Mouse (Mus musculus): ENCODE measurements around the gene 4921504E06Rik. TPM values are rescaled to one million over a fixed set of nuclear protein-coding genes. Genes with fewer than 3 reads are reported as not detected.
A peak's percentile ranks its signal among the peaks of the same experiment; 100 is the strongest.

The 4921504E06Rik gene
- polyA plus RNA-seq, 1 experiment from 2014 or later: not detected

DNA sequence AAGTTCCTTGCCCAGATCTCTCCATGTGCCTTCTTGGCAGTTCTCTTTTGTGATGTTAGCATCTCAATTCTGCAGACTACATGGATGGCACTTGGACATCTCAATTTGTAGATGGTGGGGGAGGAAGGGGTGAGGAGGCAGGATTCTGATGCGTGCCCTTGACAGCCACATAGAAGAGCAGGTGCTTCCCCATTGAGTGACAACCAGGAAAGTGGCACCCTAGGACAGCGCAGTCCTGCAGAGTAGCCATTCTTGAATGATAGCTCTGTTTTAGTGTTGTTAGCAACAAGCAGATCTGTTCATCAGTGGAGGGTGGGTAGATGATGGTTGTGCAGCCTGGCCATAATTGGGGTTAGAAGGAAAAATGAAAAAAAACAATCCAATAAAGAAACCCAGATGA is 33.1 kb downstream of the 4921504E06Rik start:
- H3K9me3 ChIP-seq (ENCODE audit: control insufficient read depth, low read length): no peaks in the 10 kb centered on the region
- H3K9ac ChIP-seq (replicated peaks; ENCODE audit: low read depth, low read length): no peak overlapping the region
- no peak overlapping the region for H3K4me2 ChIP-seq (ENCODE audit: low read depth, low read length)
- H3K4me3 ChIP-seq (ENCODE audit: low read depth, low read length): no peak overlapping the region
- WGBS: 86% methylated on average over 2 of the region's 2 CpGs
- no peaks in the 10 kb centered on the region for H3K4me1 ChIP-seq (ENCODE audit: control insufficient read depth, insufficient read depth, low read length)
- no peak overlapping the region for H3K27ac ChIP-seq (ENCODE audit: low read depth, low read length)
- no peak for ATAC-seq (ENCODE audit: low read depth)
- no peaks in the 10 kb centered on the region for H3K27me3 ChIP-seq (ENCODE audit: control insufficient read depth, insufficient read depth, low read length)
- no peaks in the 10 kb centered on the region for H3K36me3 ChIP-seq (ENCODE audit: control insufficient read depth, insufficient read depth, low read length)

DNA sequence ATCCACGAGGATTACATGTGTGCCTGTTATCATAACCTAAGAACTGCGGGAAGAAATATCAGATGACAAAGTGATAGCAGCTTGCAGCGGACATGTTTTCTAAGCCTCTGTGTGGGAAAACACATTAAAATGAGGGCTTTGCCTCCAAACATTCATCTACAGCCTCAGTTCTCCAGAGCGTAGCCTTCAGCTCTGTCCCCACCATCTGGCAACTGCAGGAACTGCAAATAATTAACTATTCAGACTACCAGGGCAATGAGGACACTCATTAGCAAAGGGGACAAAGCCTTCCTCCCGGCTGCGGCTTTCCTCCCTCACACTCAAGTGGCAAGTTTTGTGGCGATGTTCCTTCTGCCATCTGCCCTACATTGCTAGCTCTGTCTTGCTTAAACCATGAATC is 33.9 kb downstream of the 4921504E06Rik start:
- Histone ChIP-seq H3K4me2 (ENCODE audit: low read depth, low read length) (no peak overlapping the region), H3K27me3 (ENCODE audit: control insufficient read depth, insufficient read depth, low read length) (no peaks in the 10 kb centered on the region), H3K4me3 (ENCODE audit: low read depth, low read length) (no peak overlapping the region), H3K36me3 (ENCODE audit: control insufficient read depth, insufficient read depth, low read length) (no peaks in the 10 kb centered on the region), H3K9ac (replicated peaks; ENCODE audit: low read depth, low read length) (no peak overlapping the region), H3K27ac (ENCODE audit: low read depth, low read length) (no peak overlapping the region), H3K9me3 (ENCODE audit: control insufficient read depth, low read length) (no peaks in the 10 kb centered on the region), H3K4me1 (ENCODE audit: control insufficient read depth, insufficient read depth, low read length) (no peaks in the 10 kb centered on the region)
- WGBS: 9% methylated on average over 7 of the region's 7 CpGs
- ATAC-seq (ENCODE audit: low read depth): peak; percentile 88

DNA sequence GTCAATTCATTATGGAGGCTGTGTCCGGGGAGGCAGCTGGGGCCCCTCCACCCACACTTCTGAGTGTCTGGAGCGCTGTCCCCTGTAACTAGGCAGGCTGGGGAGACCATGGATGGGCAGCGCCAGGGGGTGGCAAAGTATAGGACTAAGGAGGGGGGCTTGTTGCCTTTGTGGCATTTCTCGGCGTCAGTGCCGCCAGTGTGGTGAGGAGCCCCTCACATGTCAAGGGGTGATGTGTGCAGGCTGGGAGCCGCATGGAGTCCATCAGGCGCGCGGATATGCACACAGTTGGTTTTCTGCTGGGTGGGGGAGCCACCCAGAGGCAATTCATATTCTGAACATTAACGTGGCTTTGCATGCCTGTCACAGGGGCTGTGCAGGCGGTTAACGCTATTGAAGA is 35.8 kb downstream of the 4921504E06Rik start:
- WGBS: 25% methylated on average over 13 of the region's 13 CpGs
- peak; percentile 16; the same call in 1 of the 2 replicates for ATAC-seq (ENCODE audit: low read depth)
- Histone ChIP-seq H3K36me3 (ENCODE audit: control insufficient read depth, insufficient read depth, low read length) (no peaks in the 10 kb centered on the region), H3K9ac (replicated peaks; ENCODE audit: low read depth, low read length) (no peak overlapping the region), H3K9me3 (ENCODE audit: control insufficient read depth, low read length) (no peaks in the 10 kb centered on the region), H3K4me1 (ENCODE audit: control insufficient read depth, insufficient read depth, low read length) (no peaks in the 10 kb centered on the region), H3K27ac (ENCODE audit: low read depth, low read length) (no peak overlapping the region), H3K4me2 (ENCODE audit: low read depth, low read length) (peak overlapping the region; percentile 32; the same call in 1 of the 2 replicates), H3K27me3 (ENCODE audit: control insufficient read depth, insufficient read depth, low read length) (no peaks in the 10 kb centered on the region), H3K4me3 (ENCODE audit: low read depth, low read length) (no peak overlapping the region)

DNA sequence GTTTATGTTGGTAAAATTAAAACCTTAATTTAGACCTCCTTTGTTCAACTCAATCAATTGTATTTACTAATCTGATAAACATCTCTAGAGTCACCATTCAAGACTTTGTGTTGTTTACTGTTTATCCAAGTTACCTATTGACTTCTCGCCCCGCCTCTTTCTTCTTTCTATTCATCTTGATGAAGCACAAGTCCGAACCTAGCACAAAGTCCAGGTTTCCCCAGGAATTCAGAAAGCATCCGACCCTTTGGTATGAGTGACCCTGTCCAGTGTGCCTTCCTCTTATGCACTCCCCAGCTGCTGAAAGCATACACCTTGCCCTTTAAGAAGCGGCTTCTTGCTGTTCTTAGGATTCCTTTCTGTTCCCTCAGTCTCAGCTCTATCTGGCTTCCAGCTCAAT is 41.3 kb downstream of the 4921504E06Rik start:
- no peak for ATAC-seq (ENCODE audit: low read depth)
- no peaks in the 10 kb centered on the region for H3K27me3 ChIP-seq (ENCODE audit: control insufficient read depth, insufficient read depth, low read length)
- no peak overlapping the region for H3K27ac ChIP-seq (ENCODE audit: low read depth, low read length)
- 81% methylated on average over 5 of the region's 5 CpGs for WGBS
- H3K4me3 ChIP-seq (ENCODE audit: low read depth, low read length): no peak overlapping the region
- H3K9me3 ChIP-seq (ENCODE audit: control insufficient read depth, low read length): no peaks in the 10 kb centered on the region
- H3K4me1 ChIP-seq (ENCODE audit: control insufficient read depth, insufficient read depth, low read length): no peaks in the 10 kb centered on the region
- no peak overlapping the region for H3K4me2 ChIP-seq (ENCODE audit: low read depth, low read length)
- no peaks in the 10 kb centered on the region for H3K36me3 ChIP-seq (ENCODE audit: control insufficient read depth, insufficient read depth, low read length)
- H3K9ac ChIP-seq (replicated peaks; ENCODE audit: low read depth, low read length): no peak overlapping the region

DNA sequence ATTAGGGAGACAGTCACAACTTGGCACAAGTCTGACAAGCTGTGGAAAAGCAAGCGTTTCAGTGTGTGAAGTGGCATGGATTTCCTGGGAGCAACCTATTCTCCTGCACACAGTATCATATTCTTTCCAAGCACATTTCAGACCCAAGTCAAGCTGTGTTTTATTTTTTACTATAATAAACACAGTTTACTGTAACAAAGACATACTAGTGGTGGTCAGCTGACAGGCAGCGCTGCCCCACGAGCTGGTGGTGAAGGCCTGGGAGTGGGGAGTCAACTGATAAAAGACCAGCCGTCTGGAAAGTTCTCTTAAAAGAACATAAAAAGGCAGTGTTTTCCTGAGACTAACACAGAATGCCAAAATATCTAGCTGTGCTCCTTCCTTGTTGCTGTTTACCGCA is 42.7 kb downstream of the 4921504E06Rik start:
- no peaks in the 10 kb centered on the region for H3K27me3 ChIP-seq (ENCODE audit: control insufficient read depth, insufficient read depth, low read length)
- ATAC-seq (ENCODE audit: low read depth): no peak
- 52% methylated on average over 5 of the region's 5 CpGs for WGBS
- no peak overlapping the region for H3K9ac ChIP-seq (replicated peaks; ENCODE audit: low read depth, low read length)
- no peak overlapping the region for H3K4me3 ChIP-seq (ENCODE audit: low read depth, low read length)
- no peaks in the 10 kb centered on the region for H3K36me3 ChIP-seq (ENCODE audit: control insufficient read depth, insufficient read depth, low read length)
- no peaks in the 10 kb centered on the region for H3K4me1 ChIP-seq (ENCODE audit: control insufficient read depth, insufficient read depth, low read length)
- H3K27ac ChIP-seq (ENCODE audit: low read depth, low read length): no peak overlapping the region
- H3K4me2 ChIP-seq (ENCODE audit: low read depth, low read length): no peak overlapping the region
- no peaks in the 10 kb centered on the region for H3K9me3 ChIP-seq (ENCODE audit: control insufficient read depth, low read length)

DNA sequence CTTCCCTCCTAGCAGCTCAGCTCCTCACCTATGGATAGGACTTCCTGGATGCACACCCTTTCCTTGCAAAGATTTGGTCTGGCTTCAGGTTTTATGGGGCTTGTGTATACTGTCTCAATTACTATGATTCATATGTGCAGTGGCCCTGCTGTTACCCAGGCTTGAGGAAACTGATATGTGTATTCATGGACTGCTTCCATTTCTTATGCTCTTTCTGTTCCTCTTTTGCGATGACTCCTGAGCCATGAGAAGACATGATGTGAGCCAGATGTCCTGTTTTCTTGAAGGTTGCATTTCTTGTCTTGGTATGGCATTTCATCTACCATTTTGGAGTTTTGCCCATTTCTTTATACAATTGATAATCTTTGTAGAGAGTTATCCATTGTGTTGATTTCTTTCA is 48.0 kb downstream of the 4921504E06Rik start:
- H3K9ac ChIP-seq (replicated peaks; ENCODE audit: low read depth, low read length): no peak overlapping the region
- H3K4me1 ChIP-seq (ENCODE audit: control insufficient read depth, insufficient read depth, low read length): no peaks in the 10 kb centered on the region
- 91% methylated on average over 1 of the region's 1 CpGs for WGBS
- H3K36me3 ChIP-seq (ENCODE audit: control insufficient read depth, insufficient read depth, low read length): no peaks in the 10 kb centered on the region
- no peak overlapping the region for H3K4me3 ChIP-seq (ENCODE audit: low read depth, low read length)
- ATAC-seq (ENCODE audit: low read depth): no peak
- no peaks in the 10 kb centered on the region for H3K9me3 ChIP-seq (ENCODE audit: control insufficient read depth, low read length)
- H3K4me2 ChIP-seq (ENCODE audit: low read depth, low read length): no peak overlapping the region
- no peak overlapping the region for H3K27ac ChIP-seq (ENCODE audit: low read depth, low read length)
- no peaks in the 10 kb centered on the region for H3K27me3 ChIP-seq (ENCODE audit: control insufficient read depth, insufficient read depth, low read length)

DNA sequence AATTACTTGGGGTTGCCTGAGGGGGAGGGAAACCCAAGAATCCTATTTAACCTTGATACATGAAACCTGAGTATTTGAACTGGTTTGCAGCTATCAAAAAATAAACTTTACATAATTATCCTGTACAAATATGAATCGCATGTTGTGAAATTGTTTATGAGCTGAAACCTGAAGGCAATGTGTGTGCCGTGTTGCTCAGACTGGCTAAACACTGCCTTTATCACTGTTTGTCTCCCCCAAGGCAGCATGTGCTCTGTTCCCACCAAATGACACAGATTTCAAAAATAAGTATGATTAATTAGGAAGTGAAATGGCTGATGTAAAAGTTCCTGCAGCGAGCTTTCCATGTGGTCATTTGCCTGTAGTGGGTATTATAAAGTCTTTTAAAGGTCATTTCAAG is 63.5 kb downstream of the 4921504E06Rik start:
- H3K9ac ChIP-seq (replicated peaks; ENCODE audit: low read depth, low read length): no peak overlapping the region
- H3K4me1 ChIP-seq (ENCODE audit: control insufficient read depth, insufficient read depth, low read length): no peaks in the 10 kb centered on the region
- no peak for ATAC-seq (ENCODE audit: low read depth)
- no peaks in the 10 kb centered on the region for H3K27me3 ChIP-seq (ENCODE audit: control insufficient read depth, insufficient read depth, low read length)
- no peak overlapping the region for H3K4me3 ChIP-seq (ENCODE audit: low read depth, low read length)
- H3K9me3 ChIP-seq (ENCODE audit: control insufficient read depth, low read length): no peaks in the 10 kb centered on the region
- no peak overlapping the region for H3K27ac ChIP-seq (ENCODE audit: low read depth, low read length)
- 83% methylated on average over 3 of the region's 3 CpGs for WGBS
- no peaks in the 10 kb centered on the region for H3K36me3 ChIP-seq (ENCODE audit: control insufficient read depth, insufficient read depth, low read length)
- no peak overlapping the region for H3K4me2 ChIP-seq (ENCODE audit: low read depth, low read length)

DNA sequence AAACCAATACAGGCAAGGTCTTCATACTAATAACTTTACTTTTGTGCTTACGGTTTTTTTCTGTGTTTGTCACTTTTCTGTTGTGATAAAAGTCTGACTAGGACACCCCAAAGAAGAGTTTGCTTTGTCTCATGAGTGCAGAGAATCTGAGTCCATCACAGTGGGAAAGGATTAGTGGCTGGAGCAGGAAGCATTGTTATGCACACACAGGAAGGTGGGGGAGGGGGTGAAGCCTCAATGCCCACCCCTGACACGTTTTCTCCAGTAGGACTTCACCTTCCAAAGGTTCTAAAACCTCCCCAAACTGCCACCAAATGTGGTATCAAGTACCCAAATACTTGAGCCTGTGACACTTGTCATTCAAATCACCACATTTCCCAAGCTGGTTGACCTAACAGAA is 91.8 kb downstream of the 4921504E06Rik start:
- ATAC-seq (ENCODE audit: low read depth): no peak

DNA sequence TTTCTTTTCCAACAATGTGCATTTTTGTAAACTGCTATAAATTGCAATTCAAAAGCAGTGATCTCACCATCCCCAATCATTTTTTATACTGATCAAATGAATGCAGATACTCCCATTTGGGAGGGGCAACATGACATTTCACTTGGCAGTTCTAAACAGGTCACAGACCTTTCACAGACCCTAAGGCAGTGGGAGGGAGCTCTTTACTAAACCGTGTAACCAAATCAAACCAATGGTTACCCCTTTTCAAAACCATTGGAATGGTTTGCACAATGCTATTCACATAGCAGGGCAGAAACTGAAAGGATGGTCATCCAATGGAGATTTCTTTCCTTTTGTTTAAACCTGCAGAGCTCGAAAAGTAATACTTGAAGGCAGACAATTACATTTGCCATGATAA is 94.9 kb downstream of the 4921504E06Rik start:
- WGBS: 16% methylated on average over 2 of the region's 2 CpGs
- H3K27ac ChIP-seq (ENCODE audit: low read depth, low read length): no peak overlapping the region
- H3K4me3 ChIP-seq (ENCODE audit: low read depth, low read length): no peak overlapping the region
- H3K9ac ChIP-seq (replicated peaks; ENCODE audit: low read depth, low read length): no peak overlapping the region
- no peaks in the 10 kb centered on the region for H3K4me1 ChIP-seq (ENCODE audit: control insufficient read depth, insufficient read depth, low read length)
- peaks cover 43% of the 10 kb centered on the region for H3K27me3 ChIP-seq (ENCODE audit: control insufficient read depth, insufficient read depth, low read length)
- no peak overlapping the region for H3K4me2 ChIP-seq (ENCODE audit: low read depth, low read length)
- H3K36me3 ChIP-seq (ENCODE audit: control insufficient read depth, insufficient read depth, low read length): no peaks in the 10 kb centered on the region
- no peak for ATAC-seq (ENCODE audit: low read depth)
- H3K9me3 ChIP-seq (ENCODE audit: control insufficient read depth, low read length): no peaks in the 10 kb centered on the region

More for the DNA sequence above, 91.8 kb downstream of the 4921504E06Rik start:
- Histone ChIP-seq H3K9ac (replicated peaks; ENCODE audit: low read depth, low read length) (no peak overlapping the region), H3K4me3 (ENCODE audit: low read depth, low read length) (no peak overlapping the region), H3K27me3 (ENCODE audit: control insufficient read depth, insufficient read depth, low read length) (peaks cover 19% of the 10 kb centered on the region), H3K4me2 (ENCODE audit: low read depth, low read length) (no peak overlapping the region), H3K4me1 (ENCODE audit: control insufficient read depth, insufficient read depth, low read length) (no peaks in the 10 kb centered on the region), H3K27ac (ENCODE audit: low read depth, low read length) (no peak overlapping the region), H3K9me3 (ENCODE audit: control insufficient read depth, low read length) (no peaks in the 10 kb centered on the region), H3K36me3 (ENCODE audit: control insufficient read depth, insufficient read depth, low read length) (no peaks in the 10 kb centered on the region)
- WGBS: 44% methylated on average over 2 of the region's 2 CpGs
